Mouse (Mus musculus) cerebellum, postnatal 4 days (tissue): ENCODE data around the gene Gsg1l2.

Experiments
- DNase-seq, 2 experiments: peaks; one replicate each; pipeline ENCODE4 v3.0.0; 2022; ENCODE audit warnings: low spot score in 2 of 2, mixed read lengths in 1 of 2

Gsg1l2 gene

DNA sequence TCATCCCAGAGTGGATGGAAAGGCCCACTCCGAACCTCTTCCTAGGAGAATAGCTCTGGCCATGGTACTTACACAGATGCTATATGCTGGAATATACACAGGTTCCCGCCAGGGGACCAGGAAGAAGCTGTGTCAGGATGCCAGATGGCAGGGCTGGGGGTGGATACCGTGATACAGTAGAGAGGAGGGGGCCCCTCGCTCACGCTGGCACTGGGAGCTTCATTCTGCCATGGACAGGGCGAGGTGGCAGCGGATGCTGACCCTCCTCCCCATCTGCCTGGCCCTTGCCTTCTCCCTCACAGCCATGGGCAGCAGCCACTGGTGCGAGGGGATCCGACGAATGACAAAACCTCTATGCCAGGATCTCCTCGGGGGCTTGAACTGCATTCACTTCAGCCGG, at the start of gene Gsg1l2:
TSS of gene Gsg1l2 (plus strand) at position 230 of the 400 bp plus-strand sequence.
- peak in 1 of 2 experiments; percentile 38 for DNase-seq

DNA sequence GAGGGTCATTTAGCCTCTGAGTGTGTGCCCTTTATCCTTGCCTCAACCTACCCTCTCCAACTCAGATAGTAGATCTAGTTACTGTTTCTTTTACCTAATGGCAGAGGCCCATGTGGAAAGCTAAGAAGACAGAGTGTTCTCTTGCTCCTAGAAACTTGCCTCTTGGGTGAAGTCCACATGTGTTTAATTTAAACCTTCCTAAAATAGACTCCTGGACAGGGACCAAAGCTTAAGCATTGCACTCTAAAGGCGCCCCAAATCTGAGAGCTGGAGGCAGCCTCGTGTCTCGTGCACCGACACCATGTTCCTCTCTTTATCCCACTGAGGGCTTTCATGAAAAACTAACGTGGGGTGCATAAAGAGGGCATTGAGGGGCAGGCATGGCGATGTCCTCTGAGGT, 47.3 kb upstream of the Gsg1l2 start:
- no peak for DNase-seq

DNA sequence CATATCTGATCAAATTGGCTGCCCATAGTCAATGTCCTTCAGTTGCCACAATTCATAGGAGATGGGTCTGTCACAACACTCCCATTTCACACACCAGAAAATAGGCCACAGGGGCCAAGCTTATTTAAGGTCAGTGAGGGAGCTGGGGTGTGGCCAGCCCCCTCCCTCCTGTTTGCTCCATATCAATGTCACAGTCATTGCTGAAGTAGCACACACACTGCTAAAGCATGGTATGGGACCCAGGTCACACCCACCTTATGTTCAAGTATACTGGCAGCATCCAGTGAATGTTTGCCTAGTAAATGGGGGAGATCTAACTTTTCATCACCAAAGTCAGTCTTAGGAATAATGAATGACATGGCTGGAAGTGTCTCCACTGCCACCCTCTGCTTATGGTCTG, 45.7 kb upstream of the Gsg1l2 start:
- no peak for DNase-seq

DNA sequence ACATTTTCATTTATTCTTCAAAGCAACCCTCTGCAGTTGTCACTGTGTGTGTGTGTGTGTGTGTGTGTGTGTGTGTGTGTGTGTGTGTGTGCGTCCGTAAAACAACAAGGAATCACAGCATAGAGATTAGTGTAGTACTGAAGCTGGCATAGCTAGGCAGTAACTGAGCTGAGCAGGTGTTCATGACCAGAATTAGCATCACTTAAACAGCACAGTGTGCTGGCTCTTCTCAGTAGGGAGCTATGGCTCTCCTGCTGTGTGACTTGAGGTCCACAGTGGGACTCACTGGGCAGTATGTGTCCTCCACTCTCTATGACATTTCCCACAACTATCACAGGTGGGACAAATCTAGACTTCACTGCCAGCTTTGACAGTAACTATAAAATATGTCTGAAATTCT, 43.4 kb upstream of the Gsg1l2 start:
- DNase-seq: no peak

DNA sequence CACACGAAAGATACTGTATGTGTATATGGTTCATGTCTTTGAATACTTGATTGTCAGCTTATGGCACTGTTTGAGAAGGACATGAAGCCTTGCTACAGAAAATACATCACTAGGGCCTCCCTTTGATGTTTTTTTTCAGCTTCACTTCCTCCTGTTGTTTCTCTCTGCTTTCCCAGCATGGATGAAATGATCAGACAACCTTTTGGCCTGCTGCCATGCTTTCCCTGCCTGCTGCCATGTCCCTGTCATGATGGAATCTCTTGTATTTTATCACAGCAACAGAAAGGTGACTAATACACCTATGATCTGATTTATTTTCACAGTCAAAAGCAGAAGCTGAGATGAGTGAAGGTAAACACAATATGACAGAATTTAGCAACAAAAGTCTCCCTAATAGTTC, 40.7 kb upstream of the Gsg1l2 start:
- no peak for DNase-seq

DNA sequence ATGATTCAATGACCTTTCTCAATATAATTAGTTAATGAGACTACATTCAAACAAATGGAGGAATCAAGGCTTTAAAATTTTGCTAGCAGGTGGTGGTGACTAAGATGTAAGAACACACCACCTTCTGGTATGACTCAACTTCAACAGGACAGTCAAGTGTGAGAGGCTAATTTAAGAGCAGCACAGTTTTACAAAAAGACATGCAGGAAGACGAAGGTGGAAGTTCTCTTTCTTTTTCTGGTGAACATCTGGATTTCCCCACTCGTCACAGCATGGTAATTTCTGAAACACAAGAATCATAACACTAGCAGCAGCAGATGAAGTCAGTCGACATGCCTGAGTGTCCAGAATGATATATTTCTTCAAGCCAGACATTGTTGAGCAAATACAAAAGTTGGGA, 39.8 kb upstream of the Gsg1l2 start:
- DNase-seq: no peak

GRCm38 (mm10) chr11:67738345-67738744, 36.1 kb upstream of the Gsg1l2 start:
- DNase-seq: no peak

DNA sequence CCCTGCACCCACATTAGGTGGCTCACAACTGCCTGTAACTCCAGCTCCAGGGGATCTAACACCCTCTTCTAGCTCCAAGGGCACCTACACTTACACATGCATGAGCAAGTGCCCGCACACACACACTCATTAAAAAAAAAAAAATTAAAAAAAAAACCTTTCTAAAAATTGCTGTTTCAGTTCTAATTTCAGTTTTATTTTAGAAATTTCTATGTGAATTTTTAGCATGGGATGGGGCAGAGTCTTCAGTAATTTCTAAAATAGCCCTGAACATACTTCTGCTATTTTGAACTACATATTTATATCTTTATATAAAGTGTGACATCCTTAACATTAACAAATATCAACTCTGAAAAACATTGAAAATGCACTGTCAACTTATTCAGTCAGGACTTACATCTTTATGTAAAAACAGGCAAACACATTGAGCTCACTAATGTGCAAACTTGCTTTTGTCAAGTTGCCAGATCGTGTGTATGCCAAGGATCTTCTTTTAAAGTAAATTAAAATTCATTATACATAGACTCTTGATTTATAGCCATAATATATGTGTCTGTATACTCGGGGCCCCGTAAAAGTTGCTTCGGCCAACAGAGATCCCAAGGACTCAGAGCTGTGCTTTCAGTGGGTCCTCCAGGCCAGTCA, 35.4 kb upstream of the Gsg1l2 start:
- DNase-seq: no peak

- DNase-seq: no peak
Observed at GRCm38 (mm10) chr11:67741569-67741968, 32.8 kb upstream of the Gsg1l2 start.

- no peak for DNase-seq
Observed at GRCm38 (mm10) chr11:67756287-67756686, 18.1 kb upstream of the Gsg1l2 start.

DNA sequence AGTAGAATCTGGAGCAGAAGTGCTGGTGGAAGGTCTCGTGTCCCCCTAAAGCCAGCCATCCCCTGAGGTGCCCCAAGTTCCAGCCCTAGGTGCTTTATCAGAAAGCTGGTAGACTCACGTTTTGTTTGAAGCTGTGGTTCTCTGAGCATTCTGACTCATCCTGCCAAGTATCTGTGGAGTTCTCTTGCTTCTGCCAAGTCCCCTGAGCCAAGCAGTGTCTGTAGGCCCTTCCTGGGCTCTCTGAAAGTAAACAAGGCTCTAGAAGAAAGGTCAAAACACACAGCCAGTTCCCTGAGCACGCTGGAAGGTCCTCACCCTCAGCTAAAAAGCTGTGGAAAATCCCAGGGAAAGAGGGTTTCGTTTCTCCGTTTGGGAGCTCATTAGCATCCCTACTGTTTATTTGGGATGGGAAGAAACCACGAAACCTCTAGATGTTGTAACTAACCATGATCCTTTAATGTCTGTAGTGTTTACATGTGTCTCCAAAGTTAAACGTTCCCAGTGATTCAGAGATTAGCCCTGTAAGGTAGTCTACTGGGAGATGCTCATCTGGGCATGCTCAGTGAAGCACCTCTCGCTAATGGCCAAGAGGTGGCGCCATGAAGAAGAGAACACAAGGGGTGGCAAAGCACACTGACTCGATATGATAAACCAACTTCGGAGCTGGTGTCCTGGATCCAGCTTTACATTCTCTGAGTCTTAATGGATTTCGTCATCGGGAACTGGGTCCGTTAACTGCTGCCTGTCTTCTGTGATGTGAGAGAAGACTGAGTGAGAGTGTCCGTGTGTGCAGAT, 16.8 kb upstream of the Gsg1l2 start:
- no peak for DNase-seq

- DNase-seq: no peak
Observed at GRCm38 (mm10) chr11:67771053-67771452, 3.4 kb upstream of the Gsg1l2 start, which contains the start of gene Glp2r. TSS of gene Glp2r (minus strand) at chr11:67771153.

- no peak for DNase-seq
Observed at GRCm38 (mm10) chr11:67771691-67772090, 2.7 kb upstream of the Gsg1l2 start.

DNA sequence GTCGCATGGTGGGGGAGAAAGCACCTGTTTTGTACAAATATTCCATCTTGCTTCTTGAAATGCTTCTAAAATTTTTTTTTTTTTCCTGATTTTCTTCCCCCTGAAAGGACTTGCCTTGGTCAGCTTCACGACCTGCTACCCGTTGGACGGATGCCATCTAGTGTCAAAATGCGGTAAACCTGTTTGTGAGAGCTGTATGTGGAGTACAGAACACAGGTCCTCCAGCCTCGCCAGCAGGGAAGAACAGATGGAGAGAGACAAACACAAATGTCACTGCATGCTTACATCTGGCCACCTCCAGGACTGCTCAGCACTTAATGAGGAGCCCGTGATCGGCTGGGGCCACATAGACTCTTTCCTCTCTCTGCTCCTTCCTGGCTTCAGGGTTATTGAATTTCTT, 1.8 kb upstream of the Gsg1l2 start:
- peak in 1 of 2 experiments; percentile 68 for DNase-seq

DNA sequence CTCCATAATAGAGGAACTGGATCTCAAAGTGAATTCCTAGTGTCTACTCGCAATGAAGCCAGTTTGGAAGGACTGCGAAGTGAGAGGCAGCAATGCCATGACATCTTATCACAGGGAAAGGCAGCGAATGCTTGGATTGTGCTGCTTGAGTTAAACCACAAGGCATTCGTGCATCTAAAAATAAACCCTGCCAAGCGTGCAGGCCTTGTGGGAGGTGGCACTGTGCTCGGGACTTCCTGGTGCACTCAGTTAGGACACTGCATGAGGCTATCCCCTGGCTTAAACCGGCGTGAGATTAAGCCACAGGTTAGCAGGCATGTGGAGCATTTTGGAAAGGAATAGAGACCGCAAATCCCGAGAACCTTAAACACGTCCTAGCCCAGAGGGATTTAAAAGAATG, 15.8 kb downstream of the Gsg1l2 start:
- no peak for DNase-seq

- DNase-seq: no peak
Observed at GRCm38 (mm10) chr11:67797931-67798330, 23.5 kb downstream of the Gsg1l2 start, which contains the start of gene Dhrs7c. TSS of gene Dhrs7c (plus strand) at chr11:67798187.

GRCm38 (mm10) chr11:67800130-67800723, 25.8 kb downstream of the Gsg1l2 start:
- DNase-seq: no peak

- DNase-seq: no peak
Observed at GRCm38 (mm10) chr11:67801169-67801568, 26.8 kb downstream of the Gsg1l2 start.

DNA sequence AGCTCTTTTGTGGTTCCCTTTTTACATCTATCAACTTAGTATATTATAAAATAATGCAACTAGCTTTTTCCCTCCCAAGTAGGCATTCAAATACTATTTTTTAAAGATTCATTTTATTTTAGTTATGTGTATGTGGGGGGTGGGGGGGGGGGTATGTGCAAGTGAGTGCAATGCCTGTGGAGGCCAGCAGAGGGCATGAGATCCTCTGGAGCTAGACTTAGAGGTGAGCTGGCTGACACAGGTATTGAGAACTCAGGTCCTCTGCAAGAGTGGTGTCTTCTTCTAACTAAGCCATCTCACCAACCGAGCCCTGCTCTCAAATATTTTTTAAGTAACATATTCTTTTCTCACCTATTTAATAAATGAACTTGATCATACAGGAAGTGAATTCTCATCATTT, 31.1 kb downstream of the Gsg1l2 start:
- no peak for DNase-seq

- DNase-seq: no peak
Observed at GRCm38 (mm10) chr11:67806832-67807597, 32.6 kb downstream of the Gsg1l2 start.

- no peak for DNase-seq
Observed at GRCm38 (mm10) chr11:67808051-67808450, 33.6 kb downstream of the Gsg1l2 start.

GRCm38 (mm10) chr11:67811535-67811934, 37.1 kb downstream of the Gsg1l2 start:
- peak in 1 of 2 experiments; percentile 14 for DNase-seq
